Mouse (Mus musculus) myocyte (in vitro differentiated cells): Measurements from ENCODE around the gene Rps21. TPM values are rescaled to one million over a fixed set of nuclear protein-coding genes. Genes with fewer than 3 reads are reported as not detected.

Source experiments
- H3K27me3 ChIP-seq: one replicate; pipeline ENCODE4 v1.6.1; 2011; ENCODE audit not compliant: control insufficient read depth, insufficient read depth, insufficient read length
- H3K36me3 ChIP-seq: one replicate; pipeline ENCODE4 v1.6.1; 2011; ENCODE audit not compliant: control insufficient read depth, insufficient read depth
- H3K4me2 ChIP-seq: one replicate; pipeline ENCODE4 v1.6.1; 2011; ENCODE audit warnings: low read depth, control low read depth
- H3K4me3 ChIP-seq: one replicate; pipeline ENCODE4 v1.5.1; 2011; ENCODE audit warnings: mild to moderate bottlenecking, control low read depth, moderate library complexity
- H3K79me2 ChIP-seq: one replicate; pipeline ENCODE4 v1.6.1; 2011; ENCODE audit not compliant: control insufficient read depth, insufficient read depth
- H3ac ChIP-seq: one replicate; pipeline ENCODE4 v1.6.1; 2011; ENCODE audit not compliant: control insufficient read depth, insufficient read length
- CEBPB ChIP-seq: IDR thresholded peaks from 2 replicates; pipeline ENCODE4 v1.6.1; 2011; ENCODE audit warnings: mild to moderate bottlenecking, moderate library complexity; ENCODE audit not compliant: poor library complexity, insufficient read depth, severe bottlenecking
- E2F4 ChIP-seq: IDR thresholded peaks from one replicate; pipeline ENCODE4 v1.6.1; 2011; ENCODE audit warnings: mild to moderate bottlenecking, control low read depth, moderate library complexity; ENCODE audit not compliant: insufficient read depth
- MAX ChIP-seq: IDR thresholded peaks from one replicate; pipeline ENCODE4 v1.6.1; 2011; ENCODE audit warnings: low read depth, mild to moderate bottlenecking, control low read depth
- MYOD1 ChIP-seq, 3 experiments: IDR thresholded peaks; one replicate each; pipeline ENCODE4 v1.6.1; 2011; ENCODE audit warnings: control low read depth in 2 of 3, low read depth in 2 of 3, mild to moderate bottlenecking in 2 of 3, moderate library complexity in 1 of 3; ENCODE audit not compliant: insufficient read length in 2 of 3, control insufficient read depth in 1 of 3
- MYOG ChIP-seq, 3 experiments: IDR thresholded peaks; one replicate each; pipeline ENCODE4 v1.6.1; 2011; ENCODE audit warnings: control low read depth in 2 of 3, low read depth in 2 of 3, mild to moderate bottlenecking in 2 of 3; ENCODE audit not compliant: insufficient read length in 2 of 3, control insufficient read depth in 1 of 3, insufficient read depth in 1 of 3
- POLR2A ChIP-seq: IDR thresholded peaks from one replicate; pipeline ENCODE4 v1.6.1; 2011; ENCODE audit warnings: low read depth, mild to moderate bottlenecking, control low read depth, moderate library complexity; ENCODE audit not compliant: insufficient read length
- POLR2AphosphoS2 ChIP-seq: IDR thresholded peaks from one replicate; pipeline ENCODE4 v1.6.1; 2011; ENCODE audit warnings: low read depth, control low read depth; ENCODE audit not compliant: insufficient read length
- REST ChIP-seq: IDR thresholded peaks from one replicate; pipeline ENCODE4 v1.6.1; 2011; ENCODE audit warnings: mild to moderate bottlenecking, control low read depth, moderate library complexity; ENCODE audit not compliant: insufficient read depth, insufficient read length
- SRF ChIP-seq: IDR thresholded peaks from one replicate; pipeline ENCODE4 v1.6.1; 2011; ENCODE audit warnings: low read depth; ENCODE audit not compliant: control insufficient read depth, insufficient read length
- TCF12 ChIP-seq: IDR thresholded peaks from one replicate; pipeline ENCODE4 v1.6.1; 2011; ENCODE audit warnings: mild to moderate bottlenecking, control low read depth; ENCODE audit not compliant: poor library complexity, insufficient read depth, severe bottlenecking
- TCF3 ChIP-seq: IDR thresholded peaks from one replicate; pipeline ENCODE4 v1.6.1; 2011; ENCODE audit warnings: low read depth, control low read depth; ENCODE audit not compliant: insufficient read length
- USF1 ChIP-seq: IDR thresholded peaks from one replicate; pipeline ENCODE4 v1.6.1; 2011; ENCODE audit warnings: low read depth, mild to moderate bottlenecking, control low read depth, moderate library complexity
- polyA plus RNA-seq: library from polyadenylated mRNA; unstranded; fragments of >200 nt; fragmentation: generic; extraction: Trizol; gene quantifications from one replicate; pipeline ENCODE4 v1.2.1, GENCODE M21; 2012; ENCODE audit warnings: missing spikeins

Gene Rps21
- polyA plus RNA-seq, 1 experiment, result 3,913 TPM

- Histone ChIP-seq H3K4me2 (peak overlapping the region; percentile 100), H3K79me2 (no peaks in the 10 kb centered on the region), H3K4me3 (peak overlapping the region; percentile 46), H3K27me3 (peaks cover 16% of the 10 kb centered on the region), H3ac (peak overlapping the region; percentile 15), H3K36me3 (no peaks in the 10 kb centered on the region)
- TF ChIP-seq TCF3 (no peak), REST (no peak), MYOD1 (IDR thresholded peaks at IDR 0.05; ENCODE audit: control insufficient read depth in 1 of 3, insufficient read length in 2 of 3, low read depth in 2 of 3) (no peak), USF1 (no peak), SRF (no peak), MYOG (IDR thresholded peaks at IDR 0.05; ENCODE audit: control insufficient read depth in 1 of 3, insufficient read depth in 1 of 3, insufficient read length in 2 of 3, low read depth in 2 of 3) (no peak), POLR2A (no peak), POLR2AphosphoS2 (no peak), CEBPB (no peak), TCF12 (no peak), MAX (no peak), E2F4 (no peak)
These were observed 15.7 kb downstream of the Rps21 start for GRCm38 (mm10) chr2:180272884-180273321.

GRCm38 (mm10) chr2:180273394-180274244 lies 16.4 kb downstream of the Rps21 start, which contains the start of gene Cables2:
TSS of gene Cables2 (minus strand) at chr2:180273496.
- Histone ChIP-seq H3ac (peak within 1 kb of the TSS; percentile 15), H3K27me3 (peaks cover 23% of the 10 kb centered on the region), H3K36me3 (no peaks in the 10 kb centered on the region), H3K79me2 (no peaks in the 10 kb centered on the region), H3K4me2 (peak within 1 kb of the TSS; percentile 100), H3K4me3 (peak within 1 kb of the TSS; percentile 46)
- peak in 1 of 3 experiments; percentile 52 for TF ChIP-seq MYOD1 (IDR thresholded peaks at IDR 0.05; ENCODE audit: control insufficient read depth in 1 of 3, insufficient read length in 2 of 3, low read depth in 2 of 3)
- TF ChIP-seq POLR2A, result peak; percentile 69
- TF ChIP-seq SRF, result no peak
- TF ChIP-seq MYOG (IDR thresholded peaks at IDR 0.05; ENCODE audit: control insufficient read depth in 1 of 3, insufficient read depth in 1 of 3, insufficient read length in 2 of 3, low read depth in 2 of 3), result no peak
- TF ChIP-seq E2F4, result peak; percentile 4

- Histone ChIP-seq H3ac (no peak overlapping the region), H3K27me3 (peaks cover 32% of the 10 kb centered on the region), H3K36me3 (no peaks in the 10 kb centered on the region), H3K4me2 (no peak overlapping the region), H3K79me2 (no peaks in the 10 kb centered on the region), H3K4me3 (peak overlapping the region; percentile 46)
- TF ChIP-seq MYOD1 (IDR thresholded peaks at IDR 0.05; ENCODE audit: control insufficient read depth in 1 of 3, insufficient read length in 2 of 3, low read depth in 2 of 3), result no peak
- TF ChIP-seq TCF12, result no peak
- TF ChIP-seq E2F4, result no peak
- TF ChIP-seq MYOG (IDR thresholded peaks at IDR 0.05; ENCODE audit: control insufficient read depth in 1 of 3, insufficient read depth in 1 of 3, insufficient read length in 2 of 3, low read depth in 2 of 3), result no peak
- TF ChIP-seq TCF3, result no peak
- TF ChIP-seq USF1, result no peak
- no peak for TF ChIP-seq SRF
- TF ChIP-seq POLR2A, result no peak
- TF ChIP-seq CEBPB, result no peak
These were observed 17.3 kb downstream of the Rps21 start for GRCm38 (mm10) chr2:180274523-180274922.

- no peak overlapping the region for H3ac ChIP-seq
- H3K27me3 ChIP-seq, result peaks cover 45% of the 10 kb centered on the region
- TF ChIP-seq TCF12 (no peak), REST (no peak), POLR2A (no peak), USF1 (no peak), MYOD1 (IDR thresholded peaks at IDR 0.05; ENCODE audit: control insufficient read depth in 1 of 3, insufficient read length in 2 of 3, low read depth in 2 of 3) (no peak), MAX (no peak), TCF3 (no peak), MYOG (IDR thresholded peaks at IDR 0.05; ENCODE audit: control insufficient read depth in 1 of 3, insufficient read depth in 1 of 3, insufficient read length in 2 of 3, low read depth in 2 of 3) (no peak), E2F4 (no peak), POLR2AphosphoS2 (no peak), SRF (no peak), CEBPB (no peak)
- no peaks in the 10 kb centered on the region for H3K36me3 ChIP-seq
- H3K4me3 ChIP-seq, result no peak overlapping the region
- H3K79me2 ChIP-seq, result no peaks in the 10 kb centered on the region
- no peak overlapping the region for H3K4me2 ChIP-seq
These were observed 18.7 kb downstream of the Rps21 start for GRCm38 (mm10) chr2:180275836-180276235.
